Mouse (Mus musculus): ENCODE measurements around the gene Ankrd44. TPM values are rescaled to one million over a fixed set of nuclear protein-coding genes. Genes with fewer than 3 reads are reported as not detected.

The Ankrd44 gene
- total and polyA plus RNA-seq, 3 experiments, result 0.10 to 2.6 (median 1.5) TPM

- ATAC-seq (ENCODE audit: extremely low read depth, insufficient number of reproducible peaks, low FRiP score, poor library complexity, severe bottlenecking) (no peak), DNase-seq (ENCODE audit: low spot score) (no peak)
Measured at GRCm38 (mm10) chr1:54802703-54803102, 123.5 kb downstream of the Ankrd44 start.

GRCm38 (mm10) chr1:54801256-54801655 lies 124.9 kb downstream of the Ankrd44 start:
- no peaks in the 10 kb centered on the region for H3K9me3 ChIP-seq (replicated peaks)
- H3K27me3 ChIP-seq (ENCODE audit: insufficient read depth, low read length), result peaks cover 2% of the 10 kb centered on the region; the same call in 1 of the 2 replicates
- no peaks in the 10 kb centered on the region for H3K36me3 ChIP-seq (replicated peaks)
- DNase-seq (ENCODE audit: low spot score), result no peak
- no peaks in the 10 kb centered on the region for H3K4me1 ChIP-seq (ENCODE audit: insufficient read depth, low read depth, low read length)
- no peak overlapping the region for H3K4me3 ChIP-seq (ENCODE audit: low read depth, low read length)
- no peak for ATAC-seq (ENCODE audit: extremely low read depth, insufficient number of reproducible peaks, low FRiP score, poor library complexity, severe bottlenecking)
- TF ChIP-seq TAL1 (conservative IDR thresholded peaks at IDR 0.05; ENCODE audit: low read depth, low read length) (no peak), CTCF (IDR thresholded peaks at IDR 0.05; ENCODE audit: low read depth, low read length) (no peak), POLR2AphosphoS5 (IDR thresholded peaks at IDR 0.05; ENCODE audit: insufficient replicate concordance, low read depth, low read length) (no peak), GATA2 (IDR thresholded peaks at IDR 0.05; ENCODE audit: borderline replicate concordance, low read depth, low read length) (no peak), GATA1 (IDR thresholded peaks at IDR 0.05; ENCODE audit: borderline replicate concordance, low read length) (no peak)

More at GRCm38 (mm10) chr1:54802703-54803102, 123.5 kb downstream of the Ankrd44 start:
- H3K4me3 ChIP-seq (ENCODE audit: low read depth, low read length), result no peak overlapping the region
- peaks cover 2% of the 10 kb centered on the region; the same call in 1 of the 2 replicates for H3K27me3 ChIP-seq (ENCODE audit: insufficient read depth, low read length)
- no peaks in the 10 kb centered on the region for H3K36me3 ChIP-seq (replicated peaks)
- no peaks in the 10 kb centered on the region for H3K9me3 ChIP-seq (replicated peaks)
- no peak for TF ChIP-seq TAL1 (conservative IDR thresholded peaks at IDR 0.05; ENCODE audit: low read depth, low read length)
- TF ChIP-seq POLR2AphosphoS5 (IDR thresholded peaks at IDR 0.05; ENCODE audit: insufficient replicate concordance, low read depth, low read length), result no peak
- no peak for TF ChIP-seq CTCF (IDR thresholded peaks at IDR 0.05; ENCODE audit: low read depth, low read length)
- TF ChIP-seq GATA2 (IDR thresholded peaks at IDR 0.05; ENCODE audit: borderline replicate concordance, low read depth, low read length), result no peak
- no peaks in the 10 kb centered on the region for H3K4me1 ChIP-seq (ENCODE audit: insufficient read depth, low read depth, low read length)

GRCm38 (mm10) chr1:54799421-54799820 lies 126.8 kb downstream of the Ankrd44 start:
- Histone ChIP-seq H3K36me3 (replicated peaks) (no peaks in the 10 kb centered on the region), H3K4me3 (ENCODE audit: low read depth, low read length) (no peak overlapping the region), H3K9me3 (replicated peaks) (no peaks in the 10 kb centered on the region), H3K4me1 (ENCODE audit: insufficient read depth, low read depth, low read length) (no peaks in the 10 kb centered on the region), H3K27me3 (ENCODE audit: insufficient read depth, low read length) (peaks cover 2% of the 10 kb centered on the region; the same call in 1 of the 2 replicates)
- ATAC-seq (ENCODE audit: extremely low read depth, insufficient number of reproducible peaks, low FRiP score, poor library complexity, severe bottlenecking) (no peak), DNase-seq (ENCODE audit: low spot score) (no peak)
- TF ChIP-seq GATA1 (IDR thresholded peaks at IDR 0.05; ENCODE audit: borderline replicate concordance, low read length) (no peak), CTCF (IDR thresholded peaks at IDR 0.05; ENCODE audit: low read depth, low read length) (no peak), POLR2AphosphoS5 (IDR thresholded peaks at IDR 0.05; ENCODE audit: insufficient replicate concordance, low read depth, low read length) (no peak), GATA2 (IDR thresholded peaks at IDR 0.05; ENCODE audit: borderline replicate concordance, low read depth, low read length) (no peak), TAL1 (conservative IDR thresholded peaks at IDR 0.05; ENCODE audit: low read depth, low read length) (no peak)

- Histone ChIP-seq H3K4me1 (ENCODE audit: insufficient read depth, low read depth, low read length) (no peaks in the 10 kb centered on the region), H3K27me3 (ENCODE audit: insufficient read depth, low read length) (no peaks in the 10 kb centered on the region; the same call in 1 of the 2 replicates), H3K36me3 (replicated peaks) (no peaks in the 10 kb centered on the region), H3K4me3 (ENCODE audit: low read depth, low read length) (no peak overlapping the region), H3K9me3 (replicated peaks) (no peaks in the 10 kb centered on the region)
- DNase-seq (ENCODE audit: low spot score) (no peak), ATAC-seq (ENCODE audit: extremely low read depth, insufficient number of reproducible peaks, low FRiP score, poor library complexity, severe bottlenecking) (no peak)
- no peak for TF ChIP-seq GATA2 (IDR thresholded peaks at IDR 0.05; ENCODE audit: borderline replicate concordance, low read depth, low read length)
- no peak for TF ChIP-seq GATA1 (IDR thresholded peaks at IDR 0.05; ENCODE audit: borderline replicate concordance, low read length)
- TF ChIP-seq POLR2AphosphoS5 (IDR thresholded peaks at IDR 0.05; ENCODE audit: insufficient replicate concordance, low read depth, low read length), result no peak
- no peak for TF ChIP-seq CTCF (IDR thresholded peaks at IDR 0.05; ENCODE audit: low read depth, low read length)
- no peak for TF ChIP-seq TAL1 (conservative IDR thresholded peaks at IDR 0.05; ENCODE audit: low read depth, low read length)
Measured at GRCm38 (mm10) chr1:54798415-54798814, 127.8 kb downstream of the Ankrd44 start.

- H3K4me3 ChIP-seq (ENCODE audit: low read depth, low read length), result no peak overlapping the region
Measured at GRCm38 (mm10) chr1:54794709-54795108, 131.5 kb downstream of the Ankrd44 start.

GRCm38 (mm10) chr1:54791406-54791805 lies 134.8 kb downstream of the Ankrd44 start:
- H3K27me3 ChIP-seq (ENCODE audit: insufficient read depth, low read length), result no peaks in the 10 kb centered on the region
- no peaks in the 10 kb centered on the region for H3K4me1 ChIP-seq (ENCODE audit: insufficient read depth, low read depth, low read length)
- no peaks in the 10 kb centered on the region for H3K9me3 ChIP-seq (replicated peaks)
- H3K4me3 ChIP-seq (ENCODE audit: low read depth, low read length), result no peak overlapping the region
- H3K36me3 ChIP-seq (replicated peaks), result no peaks in the 10 kb centered on the region
- no peak for TF ChIP-seq TAL1 (conservative IDR thresholded peaks at IDR 0.05; ENCODE audit: low read depth, low read length)
- TF ChIP-seq GATA1 (IDR thresholded peaks at IDR 0.05; ENCODE audit: borderline replicate concordance, low read length), result no peak
- TF ChIP-seq POLR2AphosphoS5 (IDR thresholded peaks at IDR 0.05; ENCODE audit: insufficient replicate concordance, low read depth, low read length), result no peak
- TF ChIP-seq CTCF (IDR thresholded peaks at IDR 0.05; ENCODE audit: low read depth, low read length), result no peak
- TF ChIP-seq GATA2 (IDR thresholded peaks at IDR 0.05; ENCODE audit: borderline replicate concordance, low read depth, low read length), result no peak
- DNase-seq (ENCODE audit: low spot score) (no peak), ATAC-seq (ENCODE audit: extremely low read depth, insufficient number of reproducible peaks, low FRiP score, poor library complexity, severe bottlenecking) (no peak)

More at GRCm38 (mm10) chr1:54794709-54795108, 131.5 kb downstream of the Ankrd44 start:
- no peaks in the 10 kb centered on the region for H3K36me3 ChIP-seq (replicated peaks)
- H3K9me3 ChIP-seq (replicated peaks), result no peaks in the 10 kb centered on the region
- DNase-seq (ENCODE audit: low spot score) (no peak), ATAC-seq (ENCODE audit: extremely low read depth, insufficient number of reproducible peaks, low FRiP score, poor library complexity, severe bottlenecking) (no peak)
- no peaks in the 10 kb centered on the region for H3K27me3 ChIP-seq (ENCODE audit: insufficient read depth, low read length)
- TF ChIP-seq POLR2AphosphoS5 (IDR thresholded peaks at IDR 0.05; ENCODE audit: insufficient replicate concordance, low read depth, low read length) (no peak), GATA1 (IDR thresholded peaks at IDR 0.05; ENCODE audit: borderline replicate concordance, low read length) (no peak), CTCF (IDR thresholded peaks at IDR 0.05; ENCODE audit: low read depth, low read length) (no peak), GATA2 (IDR thresholded peaks at IDR 0.05; ENCODE audit: borderline replicate concordance, low read depth, low read length) (no peak), TAL1 (conservative IDR thresholded peaks at IDR 0.05; ENCODE audit: low read depth, low read length) (no peak)
- no peaks in the 10 kb centered on the region for H3K4me1 ChIP-seq (ENCODE audit: insufficient read depth, low read depth, low read length)

All from G1E (cell line).